Mouse (Mus musculus) kidney, embryonic 15.5 days (tissue): ENCODE data around the gene Myl4. TPM values are rescaled to one million over a fixed set of nuclear protein-coding genes. Genes with fewer than 3 reads are reported as not detected.
"Not testable (repeated sequence)": the region's sequence is repeated elsewhere in the genome, so short reads cannot be mapped to it uniquely, and the experiment has no call there.

Source experiments
- ATAC-seq: fragments of 200-750 bp; cut with Nextera tagmentation; replicated peaks from 2 replicates; pipeline ENCODE4 v1.8.0; 2017; ENCODE audit warnings: moderate TSS enrichment; ENCODE audit not compliant: low FRiP score
- H3K27ac ChIP-seq: fragments of 300-500 bp; sonication (generic); 2 replicates; pipeline ENCODE4 v1.5.1; 2015; ENCODE audit warnings: mild to moderate bottlenecking, inconsistent platforms
- H3K27me3 ChIP-seq: fragments of 300-500 bp; sonication (generic); 2 replicates; pipeline ENCODE4 v1.6.1; 2015; ENCODE audit warnings: inconsistent platforms
- H3K36me3 ChIP-seq: fragments of 300-500 bp; sonication (generic); 2 replicates; pipeline ENCODE4 v1.6.1; 2015; ENCODE audit warnings: inconsistent platforms
- H3K4me1 ChIP-seq: fragments of 300-500 bp; sonication (generic); 2 replicates; pipeline ENCODE4 v1.6.1; 2015; ENCODE audit warnings: inconsistent platforms
- H3K4me2 ChIP-seq: fragments of 300-500 bp; sonication (generic); 2 replicates; pipeline ENCODE4 v1.6.1; 2015; ENCODE audit warnings: moderate library complexity, mild to moderate bottlenecking, inconsistent platforms
- H3K4me3 ChIP-seq: fragments of 300-500 bp; sonication (generic); replicated peaks from 2 replicates; pipeline ENCODE4 v1.5.1; 2015; ENCODE audit warnings: mild to moderate bottlenecking, inconsistent platforms
- H3K9ac ChIP-seq: fragments of 300-500 bp; sonication (generic); 2 replicates; pipeline ENCODE4 v1.6.1; 2015; ENCODE audit warnings: mild to moderate bottlenecking, inconsistent platforms
- H3K9me3 ChIP-seq: fragments of 300-500 bp; sonication (generic); replicated peaks from 2 replicates; pipeline ENCODE4 v1.6.1; 2016; ENCODE audit warnings: inconsistent platforms
- WGBS: fragments of 180-500 bp; shearing (Covaris S2); methylation state at CpG from one replicate; pipeline ENCODE4 v1.1.7; 2015; ENCODE audit warnings: mixed read lengths; 5-methylcytosine and 5-hydroxymethylcytosine counted together
- polyA plus RNA-seq: library from polyadenylated mRNA; unstranded; fragments of >200 nt; fragmentation: Nextera tagmentation; extraction: Ambion mirVana; gene quantifications from 2 replicates; pipeline ENCODE4 v1.2.1, GENCODE M21; 2015

The Myl4 gene
- 16.9 and 29.9 TPM in 2 replicates for polyA plus RNA-seq

DNA sequence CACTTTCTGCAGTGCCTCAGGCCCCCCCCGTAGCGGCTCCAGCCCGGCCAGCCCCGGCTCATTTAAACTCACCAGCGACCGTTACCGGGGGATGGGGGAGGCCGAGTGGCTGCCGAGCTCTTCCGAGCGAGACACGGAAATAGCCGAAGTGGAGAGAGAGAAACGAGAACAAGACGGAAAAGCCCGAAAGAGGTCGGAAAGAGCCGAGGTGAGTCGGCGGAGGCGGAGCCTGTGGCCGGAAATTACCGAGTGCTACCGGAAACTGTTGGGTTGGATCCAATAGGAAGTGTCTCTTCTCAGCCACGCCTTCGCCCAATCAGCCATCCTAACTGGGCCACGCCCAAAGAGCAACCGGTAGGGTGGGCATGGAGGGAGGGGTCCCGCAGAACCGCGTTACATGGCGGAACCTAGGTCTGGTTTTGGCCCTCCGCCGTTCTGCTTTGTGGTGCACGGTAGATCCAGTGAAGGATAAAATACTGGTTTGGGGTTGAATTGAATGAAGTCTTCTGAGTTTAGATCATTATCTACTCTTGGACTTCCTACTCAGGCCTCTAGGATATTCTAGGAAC is at the start of gene Myl4, which contains the start of gene Cdc27:
TSS of gene Myl4 (plus strand) at position 258 of the 569 bp plus-strand sequence.
TSS of gene Cdc27 (minus strand) at position 215 of the 569 bp plus-strand sequence.
- peak within 1 kb of the TSS; percentile 61 for H3K4me2 ChIP-seq
- peak; percentile 98 for ATAC-seq
- WGBS, result under 1% methylated on average over 33 of the region's 35 CpGs
- H3K4me1 ChIP-seq, result peaks cover 10% of the 10 kb centered on the region; the same call in 1 of the 2 replicates
- peak within 1 kb of the TSS; percentile 85 for H3K27ac ChIP-seq
- peak within 1 kb of the TSS; percentile 72 for H3K4me3 ChIP-seq
- H3K27me3 ChIP-seq, result no peaks in the 10 kb centered on the region
- no peaks in the 10 kb centered on the region for H3K9me3 ChIP-seq
- peak within 1 kb of the TSS; percentile 97 for H3K9ac ChIP-seq
- H3K36me3 ChIP-seq, result no peaks in the 10 kb centered on the region; the same call in 1 of the 2 replicates

DNA sequence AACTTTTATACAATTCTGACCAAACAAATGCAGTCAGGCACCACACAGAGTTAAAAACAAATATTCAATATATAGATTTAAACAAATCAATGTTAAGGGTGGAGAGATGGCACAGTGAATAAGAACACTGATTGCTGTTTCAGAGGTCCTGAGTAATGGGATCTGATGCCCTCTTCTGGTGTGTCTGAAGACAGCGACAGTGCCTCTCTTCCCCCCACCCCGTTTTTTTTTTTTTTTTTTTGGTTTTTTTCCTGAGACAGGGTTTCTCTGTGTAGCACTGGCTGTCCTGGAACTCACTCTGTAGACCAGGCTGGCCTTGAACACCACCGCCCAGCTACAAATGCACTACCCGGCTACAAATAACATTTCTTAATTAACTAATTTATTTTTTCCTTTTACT is 42.0 kb upstream of the Myl4 start:
- H3K36me3 ChIP-seq, result peaks cover 87% of the 10 kb centered on the region
- no peaks in the 10 kb centered on the region for H3K9me3 ChIP-seq
- H3K27me3 ChIP-seq, result no peaks in the 10 kb centered on the region
- ATAC-seq, result no peak
- H3K4me1 ChIP-seq, result no peaks in the 10 kb centered on the region
- 83% methylated on average over 4 of the region's 4 CpGs for WGBS
- no peak overlapping the region for H3K4me3 ChIP-seq
- H3K4me2 ChIP-seq, result no peak overlapping the region
- no peak overlapping the region for H3K9ac ChIP-seq
- no peak overlapping the region for H3K27ac ChIP-seq

DNA sequence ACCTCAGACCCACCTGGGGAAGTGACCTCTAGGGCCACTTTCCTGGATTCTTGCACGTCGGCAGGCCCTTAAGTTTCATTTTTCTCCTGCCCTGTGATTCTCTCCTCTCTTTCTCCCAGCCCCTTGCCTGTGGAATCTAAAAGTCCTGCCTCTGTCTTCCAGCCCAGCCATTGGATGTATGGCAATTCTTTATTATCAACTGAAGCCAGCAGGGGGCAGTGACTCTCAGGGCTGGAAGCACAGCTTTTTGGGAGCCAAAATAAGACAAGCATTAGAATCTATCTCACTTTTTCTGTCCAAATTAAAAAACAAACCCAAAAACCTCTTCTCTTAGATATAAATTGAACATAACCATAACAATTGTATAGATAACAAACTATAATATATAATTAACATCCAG is 39.9 kb upstream of the Myl4 start:
- no peaks in the 10 kb centered on the region for H3K27me3 ChIP-seq
- H3K9ac ChIP-seq, result no peak overlapping the region
- H3K36me3 ChIP-seq, result peaks cover 91% of the 10 kb centered on the region
- H3K4me3 ChIP-seq, result no peak overlapping the region
- H3K4me2 ChIP-seq, result no peak overlapping the region
- no peaks in the 10 kb centered on the region for H3K4me1 ChIP-seq
- H3K27ac ChIP-seq, result no peak overlapping the region
- H3K9me3 ChIP-seq, result no peaks in the 10 kb centered on the region
- ATAC-seq, result no peak
- 81% methylated on average over 2 of the region's 2 CpGs for WGBS

DNA sequence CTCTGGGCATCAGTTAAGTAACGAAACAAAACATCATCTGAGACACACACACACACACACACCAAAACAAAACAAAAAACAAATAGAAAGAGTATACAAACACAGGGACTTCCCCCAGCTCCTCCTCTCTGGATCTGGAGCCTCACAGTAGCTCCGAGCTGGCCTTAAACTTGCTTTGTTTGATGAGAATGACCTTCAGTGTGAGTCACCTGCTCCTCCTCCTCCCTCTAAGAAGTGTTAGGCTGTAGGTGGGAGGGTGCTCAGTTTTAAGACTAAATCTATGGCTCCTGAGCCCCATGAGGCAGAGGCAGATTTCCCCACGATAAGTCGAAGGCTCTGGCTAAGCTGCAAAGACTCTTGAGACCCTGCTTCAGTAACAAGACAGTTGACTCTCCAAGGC is 38.0 kb upstream of the Myl4 start:
- Histone ChIP-seq H3K4me1 (no peaks in the 10 kb centered on the region), H3K4me2 (no peak overlapping the region), H3K27ac (no peak overlapping the region), H3K36me3 (peaks cover 91% of the 10 kb centered on the region), H3K9ac (no peak overlapping the region), H3K27me3 (no peaks in the 10 kb centered on the region), H3K9me3 (no peaks in the 10 kb centered on the region), H3K4me3 (no peak overlapping the region)
- no peak for ATAC-seq
- 88% methylated on average over 4 of the region's 4 CpGs for WGBS

DNA sequence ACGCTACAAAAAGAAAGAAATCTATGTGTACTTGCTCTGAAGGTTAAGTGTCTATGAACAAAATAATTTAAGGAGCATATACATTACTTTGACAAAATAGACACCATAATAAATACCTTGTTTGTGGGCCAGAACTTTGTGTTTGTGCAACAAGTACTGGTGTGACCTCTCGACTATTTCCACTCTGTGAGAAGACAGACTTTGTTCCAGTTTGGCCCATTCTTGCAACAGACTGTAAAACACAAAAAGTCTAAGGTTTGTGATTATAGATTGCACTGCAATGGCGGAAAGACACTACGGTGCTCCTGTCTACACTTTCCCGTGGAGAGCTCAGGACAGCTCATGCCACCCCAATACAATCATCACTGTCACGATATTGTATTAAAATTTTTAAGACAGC is 24.5 kb upstream of the Myl4 start:
- Histone ChIP-seq H3K4me2 (no peak overlapping the region), H3K27me3 (no peaks in the 10 kb centered on the region), H3K27ac (no peak overlapping the region), H3K4me3 (no peak overlapping the region), H3K4me1 (no peaks in the 10 kb centered on the region), H3K9ac (no peak overlapping the region), H3K9me3 (no peaks in the 10 kb centered on the region), H3K36me3 (peaks cover 88% of the 10 kb centered on the region)
- 92% methylated on average over 6 of the region's 6 CpGs for WGBS
- no peak for ATAC-seq

DNA sequence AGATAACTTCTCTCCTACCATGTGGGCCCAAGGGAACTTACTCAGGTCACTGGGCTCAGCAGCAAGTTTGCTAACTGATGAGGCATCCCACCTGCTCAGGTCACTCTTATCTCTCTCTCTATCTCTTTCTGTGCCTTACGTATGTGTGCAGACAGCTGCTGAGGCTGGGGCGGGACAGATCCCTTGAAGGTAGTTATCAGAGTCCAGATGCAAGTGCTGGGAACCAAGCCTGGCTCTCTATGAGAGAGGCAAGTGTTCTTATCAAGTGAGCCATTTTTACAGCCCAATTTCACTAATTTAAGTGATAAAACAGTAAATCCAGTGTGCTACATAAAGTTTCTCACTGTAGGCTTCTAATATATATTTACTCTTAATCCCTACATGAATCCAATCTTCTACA is 13.6 kb upstream of the Myl4 start:
- H3K9ac ChIP-seq, result no peak overlapping the region
- H3K9me3 ChIP-seq, result no peaks in the 10 kb centered on the region
- no peak for ATAC-seq
- WGBS, result 76% methylated on average over 2 of the region's 2 CpGs
- H3K36me3 ChIP-seq, result peaks cover 55% of the 10 kb centered on the region
- H3K4me2 ChIP-seq, result no peak overlapping the region
- H3K4me3 ChIP-seq, result no peak overlapping the region
- H3K27ac ChIP-seq, result no peak overlapping the region
- no peaks in the 10 kb centered on the region for H3K27me3 ChIP-seq
- no peaks in the 10 kb centered on the region for H3K4me1 ChIP-seq

DNA sequence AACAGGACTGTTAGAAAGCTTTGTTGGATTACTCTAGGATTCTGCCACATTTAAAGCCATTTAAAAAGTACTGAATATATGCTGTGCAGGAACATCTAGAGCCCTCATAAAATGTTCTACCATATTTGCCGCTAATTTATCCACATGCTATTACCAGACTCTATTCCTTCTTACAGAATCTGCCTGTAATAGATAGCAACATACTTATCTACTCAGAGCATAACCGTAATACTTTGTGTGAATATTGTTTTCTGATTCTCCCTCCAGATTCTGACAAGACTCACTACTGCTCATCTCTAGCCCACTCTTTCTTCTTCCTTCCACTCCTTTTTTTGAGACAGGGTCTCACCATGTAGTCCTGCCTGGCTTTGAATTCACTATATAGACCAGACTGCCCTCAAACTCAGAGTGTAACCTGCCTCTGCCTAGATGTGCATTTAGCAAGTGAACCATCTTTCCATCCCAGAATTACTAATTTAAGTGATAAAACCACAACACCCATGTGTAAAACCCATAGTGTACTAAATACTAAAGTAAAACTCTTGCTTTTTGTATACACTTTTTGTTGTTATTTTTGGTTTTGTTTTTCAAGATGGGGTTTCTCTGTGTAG is 12.4 kb upstream of the Myl4 start:
- no peak overlapping the region for H3K9ac ChIP-seq
- no peak overlapping the region for H3K4me2 ChIP-seq
- H3K9me3 ChIP-seq, result no peaks in the 10 kb centered on the region
- H3K27me3 ChIP-seq, result no peaks in the 10 kb centered on the region
- H3K36me3 ChIP-seq, result peaks cover 43% of the 10 kb centered on the region
- 96% methylated on average over 2 of the region's 2 CpGs for WGBS
- ATAC-seq, result no peak
- H3K4me3 ChIP-seq, result no peak overlapping the region
- no peak overlapping the region for H3K27ac ChIP-seq
- no peaks in the 10 kb centered on the region for H3K4me1 ChIP-seq

DNA sequence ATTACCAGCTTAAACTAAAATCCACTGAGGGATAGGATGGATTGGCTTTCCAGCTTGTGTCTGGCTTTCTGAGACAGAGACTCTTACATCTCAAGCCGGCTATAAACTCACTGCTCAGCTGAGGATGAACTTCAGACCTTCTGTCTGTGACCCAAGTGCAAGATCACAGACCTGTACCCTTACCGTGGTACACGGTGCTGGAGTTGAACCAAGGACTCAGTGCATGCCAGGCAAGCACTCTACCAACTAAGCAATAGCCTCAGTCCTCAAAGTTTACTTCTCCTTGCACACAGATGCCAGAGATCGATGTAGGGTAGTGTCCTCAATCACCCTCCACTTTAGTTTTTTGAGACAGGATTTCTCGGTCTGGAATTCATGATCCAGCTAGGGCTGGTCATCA is 10.7 kb upstream of the Myl4 start:
- Histone ChIP-seq H3K4me3 (no peak overlapping the region), H3K9me3 (no peaks in the 10 kb centered on the region), H3K4me2 (no peak overlapping the region), H3K27me3 (no peaks in the 10 kb centered on the region), H3K9ac (no peak overlapping the region), H3K4me1 (no peaks in the 10 kb centered on the region), H3K36me3 (peaks cover 26% of the 10 kb centered on the region), H3K27ac (no peak overlapping the region)
- 93% methylated on average over 5 of the region's 5 CpGs for WGBS
- no peak for ATAC-seq

DNA sequence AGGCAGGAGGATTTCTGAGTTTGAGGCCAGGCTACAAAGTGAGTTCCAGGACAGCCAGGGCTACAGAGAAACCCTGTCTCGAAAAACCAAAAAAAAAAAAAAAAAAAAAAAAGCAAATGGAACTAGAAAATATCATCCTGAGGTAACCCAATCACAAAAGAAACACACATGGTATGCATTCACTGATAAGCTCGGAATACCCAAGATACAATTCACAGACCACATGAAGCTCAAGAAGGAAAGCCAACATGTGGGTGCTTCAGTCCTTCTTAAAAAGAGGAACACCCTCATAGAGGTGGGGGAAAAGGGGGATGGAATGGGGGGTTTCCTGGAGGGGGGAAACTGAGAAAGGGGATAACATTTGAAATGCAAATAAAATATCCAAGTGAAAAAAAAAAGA is 7.1 kb upstream of the Myl4 start:
- H3K36me3 ChIP-seq, result peaks cover 11% of the 10 kb centered on the region
- 98% methylated on average over 2 of the region's 2 CpGs for WGBS
- H3K4me2 ChIP-seq, H3K27ac ChIP-seq, H3K4me3 ChIP-seq, H3K9me3 ChIP-seq, H3K9ac ChIP-seq, H3K27me3 ChIP-seq, ATAC-seq, H3K4me1 ChIP-seq: not testable (repeated sequence)

DNA sequence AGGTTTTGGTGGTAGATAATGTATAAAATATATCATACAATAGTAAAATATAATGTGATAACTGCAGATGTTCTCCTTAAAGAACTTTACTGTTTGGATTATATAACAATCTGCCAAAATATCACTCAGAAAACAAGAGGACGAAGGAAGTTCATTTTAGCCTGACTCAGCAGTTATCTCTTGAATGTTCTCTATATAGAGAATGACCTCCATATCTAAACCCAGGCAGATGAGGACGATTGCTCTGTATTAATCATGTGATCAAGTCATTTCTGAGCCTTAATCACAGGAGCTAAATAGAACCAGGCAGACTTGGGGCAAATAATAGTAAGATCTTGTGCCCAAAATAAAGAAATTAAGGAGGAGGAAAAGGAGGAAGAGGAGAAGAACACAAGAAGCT is 6.0 kb upstream of the Myl4 start:
- peaks cover 11% of the 10 kb centered on the region for H3K36me3 ChIP-seq
- H3K4me1 ChIP-seq, result peaks cover 10% of the 10 kb centered on the region; the same call in 1 of the 2 replicates
- H3K27ac ChIP-seq, result no peak overlapping the region
- no peak overlapping the region for H3K4me3 ChIP-seq
- no peak for ATAC-seq
- 82% methylated on average over 2 of the region's 2 CpGs for WGBS
- H3K27me3 ChIP-seq, result no peaks in the 10 kb centered on the region
- H3K4me2 ChIP-seq, result no peak overlapping the region
- no peaks in the 10 kb centered on the region for H3K9me3 ChIP-seq
- H3K9ac ChIP-seq, result no peak overlapping the region

DNA sequence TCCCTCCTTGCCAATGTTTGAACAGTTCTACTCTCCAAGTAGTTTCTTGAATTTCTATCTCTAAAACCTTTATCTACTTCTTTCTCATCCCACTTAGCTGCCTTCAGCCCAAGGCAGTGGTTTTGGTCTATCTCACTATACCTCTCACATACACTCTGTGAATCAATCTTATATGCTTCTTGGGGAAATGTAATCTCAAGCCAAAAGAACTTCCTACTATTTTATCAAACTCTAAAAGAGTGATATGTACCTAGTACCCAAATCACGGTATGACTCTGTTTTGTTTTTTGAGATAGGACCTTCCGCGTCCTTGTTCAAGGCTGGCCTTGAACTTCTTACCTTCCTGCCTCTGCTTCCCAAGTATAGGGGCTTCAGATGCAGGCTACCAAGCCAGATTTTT is 3.0 kb upstream of the Myl4 start:
- Histone ChIP-seq H3K9ac (no peak overlapping the region), H3K4me2 (no peak overlapping the region), H3K27me3 (no peaks in the 10 kb centered on the region), H3K4me3 (no peak overlapping the region), H3K36me3 (no peaks in the 10 kb centered on the region; the same call in 1 of the 2 replicates), H3K27ac (no peak overlapping the region), H3K9me3 (no peaks in the 10 kb centered on the region), H3K4me1 (peaks cover 10% of the 10 kb centered on the region; the same call in 1 of the 2 replicates)
- no peak for ATAC-seq
- WGBS, result 94% methylated on average over 3 of the region's 3 CpGs

DNA sequence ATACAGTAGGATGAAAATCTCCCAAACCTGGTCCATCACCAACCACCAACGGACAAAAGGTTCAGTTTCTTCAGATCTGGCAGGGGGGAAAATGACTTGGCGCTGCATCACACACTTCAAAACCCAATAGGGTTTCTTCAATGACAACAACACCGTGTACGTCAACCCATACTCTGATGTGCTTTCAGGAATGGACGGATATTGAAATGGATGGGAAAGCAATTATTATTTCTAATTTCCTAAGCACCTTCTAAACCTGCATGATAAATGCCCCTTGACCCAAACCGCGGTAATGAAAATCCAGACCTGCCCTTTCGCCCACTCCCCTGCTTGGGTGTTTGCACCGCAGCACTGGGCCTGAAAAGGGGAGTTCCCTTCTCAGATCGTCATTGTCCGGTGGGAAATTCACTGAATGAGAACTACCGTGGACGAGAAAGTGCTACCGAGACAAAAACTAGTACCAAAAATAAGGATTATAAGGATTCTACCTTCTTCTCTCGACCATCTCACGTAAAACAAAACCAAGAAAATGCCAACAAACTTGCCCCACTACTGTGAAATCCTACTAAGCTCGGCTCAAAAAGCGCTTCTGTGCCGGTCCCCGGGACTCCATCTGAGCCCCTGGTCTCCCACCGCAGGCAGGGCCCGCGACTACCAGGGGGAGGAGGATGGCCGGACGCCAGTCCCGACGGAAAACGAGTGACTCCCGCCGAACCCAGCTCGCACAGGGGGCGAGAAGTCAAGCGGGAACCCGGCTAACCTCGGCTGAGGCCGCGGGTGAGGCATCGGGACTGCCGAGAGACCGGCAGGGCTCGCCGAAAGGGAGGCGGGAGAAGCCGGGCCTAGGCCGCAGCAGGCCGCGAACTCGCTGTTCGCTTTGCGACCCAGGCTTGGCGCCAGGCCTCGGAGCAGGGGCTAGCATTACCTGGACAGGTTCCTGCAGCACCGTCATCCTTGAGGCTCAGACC is 741 bp upstream of the Myl4 start:
- peaks cover 10% of the 10 kb centered on the region; the same call in 1 of the 2 replicates for H3K4me1 ChIP-seq
- peak overlapping the region; percentile 85 for H3K27ac ChIP-seq
- ATAC-seq, result peak; percentile 85
- under 1% methylated on average over 53 of the region's 53 CpGs for WGBS
- peak overlapping the region; percentile 72 for H3K4me3 ChIP-seq
- H3K27me3 ChIP-seq, result no peaks in the 10 kb centered on the region
- H3K36me3 ChIP-seq, result no peaks in the 10 kb centered on the region; the same call in 1 of the 2 replicates
- peak overlapping the region; percentile 61 for H3K4me2 ChIP-seq
- H3K9ac ChIP-seq, result peak overlapping the region; percentile 97
- H3K9me3 ChIP-seq, result no peaks in the 10 kb centered on the region
